Mouse (Mus musculus) left cerebral cortex, adult 2 months (tissue): ENCODE data around the gene Clca3b. TPM values are rescaled to one million over a fixed set of nuclear protein-coding genes. Genes with fewer than 3 reads are reported as not detected.
"Not testable (repeated sequence)": the region's sequence is repeated elsewhere in the genome, so short reads cannot be mapped to it uniquely, and the experiment has no call there.

ENCODE experiments used
- DNase-seq, 2 experiments: peaks; one replicate each; pipeline ENCODE4 v3.0.0; 2021 to 2022; ENCODE audit warnings: low spot score in 2 of 2, mixed read lengths in 1 of 2; ENCODE audit errors: extremely low spot score in 1 of 2
- H3K27ac ChIP-seq: fragments of 200-600 bp; 2 replicates; pipeline ENCODE4 v1.8.1; 2022
- H3K4me3 ChIP-seq: fragments of 200-600 bp; 2 replicates; pipeline ENCODE4 v1.8.1; 2022
- CTCF ChIP-seq: fragments of 200-600 bp; IDR thresholded peaks from 2 replicates; pipeline ENCODE4 v1.8.1; 2022; ENCODE audit warnings: antibody characterized with exemption, mild to moderate bottlenecking, moderate library complexity
- intact Hi-C: fragments of 180-260 bp; cut with DNase I; formaldehyde crosslinking; loops from one replicate; pipeline ENCODE4 v1.15.1; 2025
- total RNA-seq, 2 experiments: library from RNA; stranded (reverse); gene quantifications; 2 replicates each; pipeline ENCODE4 v1.2.3; 2021

Gene Clca3b
- total RNA-seq, 2 experiments from 2014 or later: not detected

GRCm38 (mm10) chr3:144811821-144812220 is 37.3 kb downstream of the Clca3b start:
- H3K4me3 ChIP-seq: no peak overlapping the region
- no peak for DNase-seq
- no peak; the same call in 1 of the 2 replicates for TF ChIP-seq CTCF
- H3K27ac ChIP-seq: no peak overlapping the region
- intact Hi-C loops: loop anchor here (10.0 kb wide), 1 partner anchor 57 kb away; no protein-coding TSS in a partner anchor

- DNase-seq, H3K27ac ChIP-seq, intact Hi-C loops, H3K4me3 ChIP-seq: not testable (repeated sequence)
Observed at GRCm38 (mm10) chr3:144808153-144808925, 40.8 kb downstream of the Clca3b start.

GRCm38 (mm10) chr3:144806626-144807025 is 42.5 kb downstream of the Clca3b start:
- intact Hi-C loops, H3K27ac ChIP-seq, DNase-seq, H3K4me3 ChIP-seq: not testable (repeated sequence)

- peak in 1 of 2 experiments; percentile 18 for DNase-seq
- H3K4me3 ChIP-seq: no peak overlapping the region
Observed at GRCm38 (mm10) chr3:144801861-144802260, 47.3 kb downstream of the Clca3b start.

GRCm38 (mm10) chr3:144785181-144786148 is 63.7 kb downstream of the Clca3b start:
- H3K27ac ChIP-seq: no peak overlapping the region
- TF ChIP-seq CTCF: no peak
- no peak overlapping the region for H3K4me3 ChIP-seq
- intact Hi-C loops: no loop called here
- no peak for DNase-seq

More at GRCm38 (mm10) chr3:144801861-144802260, 47.3 kb downstream of the Clca3b start:
- TF ChIP-seq CTCF: peak; percentile 43
- no peak overlapping the region for H3K27ac ChIP-seq
- intact Hi-C loops: no loop called here

Other genes with a start within 250 kb of the Clca3b start
- 10 to 100 TPM; 53.4 to 59.9 TPM for gene Sh3glb1, start 129.0 kb downstream of the Clca3b start, total RNA-seq
- gene Clca3a1, start 88.4 kb downstream of the Clca3b start, total RNA-seq: under 1 TPM; 0.14 to 0.23 TPM
- under 1 TPM in 1 of 2 experiments, not detected in 1; 0.35 TPM for gene Clca3a2, start 29.9 kb downstream of the Clca3b start, total RNA-seq
- gene Clca4b, start 83.2 kb upstream of the Clca3b start, total RNA-seq: not detected
- gene Clca4a, start 125.7 kb upstream of the Clca3b start, total RNA-seq: not detected
- gene Clca1, start 183.4 kb upstream of the Clca3b start, total RNA-seq: not detected